Mouse (Mus musculus) cerebellum, postnatal 25 days (tissue): ENCODE measurements around the gene Ppp2r5c.

Experiments
- DNase-seq, 2 experiments: peaks; one replicate each; pipeline ENCODE4 v3.0.0; 2021; ENCODE audit warnings: mixed read lengths in 2 of 2

Ppp2r5c gene

DNA sequence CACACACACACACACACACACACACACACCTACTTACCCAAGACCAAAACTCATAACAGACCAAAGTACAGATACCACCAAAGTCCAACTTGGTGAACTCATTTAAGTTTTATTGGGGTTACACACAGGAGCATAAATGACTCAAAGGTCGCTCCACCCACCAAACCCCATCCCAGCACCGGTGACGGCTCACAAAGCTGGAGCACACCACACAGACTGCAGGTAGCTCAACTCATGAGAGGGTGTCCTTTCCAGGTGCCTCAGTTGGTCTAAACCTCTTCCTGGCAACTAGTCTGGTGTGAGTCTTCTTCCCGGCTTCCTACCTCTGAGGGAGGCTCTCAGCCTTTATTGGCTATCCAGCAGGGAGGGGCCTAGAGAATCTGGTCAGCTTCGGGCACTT lies 2.4 kb upstream of the Ppp2r5c start:
- no peak for DNase-seq

DNA sequence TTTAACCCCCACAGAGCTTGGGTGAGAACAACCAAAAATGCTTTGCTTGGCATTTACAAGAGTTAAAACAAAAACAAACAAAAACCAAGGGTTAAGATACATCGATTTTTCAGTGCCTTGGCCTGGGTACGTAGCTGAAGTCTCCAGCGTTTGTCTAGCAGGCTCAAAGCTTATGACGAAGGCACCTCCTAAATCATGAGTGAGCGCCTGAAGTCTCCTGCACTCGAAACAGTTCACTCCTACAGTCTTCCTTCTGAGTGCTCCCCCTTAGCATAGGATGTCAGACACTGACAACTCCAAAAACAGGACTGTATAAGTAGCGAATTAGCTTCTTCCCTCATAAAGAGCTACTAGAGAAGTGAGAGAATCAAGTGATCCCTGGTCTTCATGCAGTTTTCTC lies 1.1 kb upstream of the Ppp2r5c start:
- DNase-seq: no peak

DNA sequence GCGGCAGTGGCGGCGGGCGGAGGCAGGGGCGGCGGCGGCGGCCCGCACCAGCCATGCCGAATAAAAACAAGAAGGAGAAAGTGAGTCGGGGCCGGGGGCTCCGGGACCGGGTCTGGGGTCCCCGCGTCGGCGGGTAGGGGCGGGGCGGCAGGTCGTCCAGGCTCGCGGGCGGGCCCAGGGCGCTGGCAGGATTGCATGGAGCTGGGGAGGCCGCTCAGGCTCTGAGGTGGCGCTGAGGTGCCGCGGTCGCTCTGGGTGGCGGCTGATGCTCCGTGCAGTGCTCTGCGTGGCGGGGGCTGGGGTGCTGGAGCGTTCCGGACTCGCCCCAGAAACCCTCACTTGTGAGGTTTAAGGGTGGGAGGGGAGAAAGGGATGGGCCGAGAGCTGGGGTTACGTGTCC lies 386 bp downstream of the Ppp2r5c start:
- DNase-seq: peak; percentile 72 to 75

DNA sequence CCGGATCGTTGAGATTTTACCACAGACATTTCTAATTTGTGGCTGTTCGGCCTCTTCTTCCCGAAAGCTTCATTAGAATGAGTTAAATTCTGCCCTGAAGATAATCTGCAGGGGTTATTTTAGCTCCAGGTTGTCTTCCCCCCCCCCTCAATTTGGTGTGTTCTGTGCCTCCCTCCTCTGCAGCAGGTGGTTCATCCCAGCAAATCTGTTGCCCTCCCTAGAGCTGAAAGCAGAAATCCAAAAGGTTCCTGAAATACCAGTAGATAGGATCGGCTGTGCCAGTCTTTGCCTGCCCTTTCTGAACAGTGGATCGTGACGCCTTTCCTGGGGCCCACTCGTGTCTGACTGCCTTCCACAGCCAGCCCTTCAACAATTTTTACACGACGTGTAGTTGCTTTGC lies 1.8 kb downstream of the Ppp2r5c start:
- no peak for DNase-seq

DNA sequence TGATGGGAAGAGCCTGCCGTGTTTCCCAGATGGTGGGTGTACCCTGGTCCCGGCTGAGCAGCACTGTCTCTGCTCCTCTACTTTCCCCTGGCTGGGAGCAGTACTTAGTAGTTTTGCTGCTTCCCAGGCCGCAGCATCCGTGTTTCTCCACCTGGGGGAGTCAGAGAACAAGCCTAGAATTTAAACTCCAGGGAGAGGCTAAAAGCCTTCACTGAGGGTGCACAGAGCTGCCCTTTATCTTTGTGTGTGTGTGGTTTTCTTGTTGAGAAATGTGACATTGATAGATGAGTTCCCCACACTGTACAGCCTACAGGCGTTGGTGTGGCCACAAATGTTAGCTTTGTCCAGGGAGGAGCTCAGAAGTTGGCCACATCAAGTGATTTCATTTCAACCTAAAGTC lies 7.3 kb downstream of the Ppp2r5c start:
- DNase-seq: peak; percentile 79 to 84

DNA sequence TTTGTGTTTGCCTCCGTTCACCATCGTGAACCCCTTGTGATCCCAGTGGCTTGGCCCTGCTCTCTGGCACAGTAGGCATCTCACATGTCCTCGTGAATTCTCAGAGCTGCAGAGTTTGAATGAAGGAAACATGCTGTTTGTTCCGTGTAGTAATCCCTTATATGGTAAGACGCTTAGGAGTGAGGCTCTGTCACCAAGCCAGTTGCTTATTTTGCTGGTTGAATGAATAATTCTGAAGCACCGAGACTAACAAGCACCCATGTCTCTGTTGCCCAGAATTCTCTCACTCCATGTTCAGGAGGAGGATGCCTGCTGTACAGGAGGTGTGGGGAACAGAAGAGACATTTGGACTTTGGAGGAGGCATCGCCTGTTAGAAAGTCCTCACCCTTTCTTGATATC lies 9.1 kb downstream of the Ppp2r5c start:
- no peak for DNase-seq

DNA sequence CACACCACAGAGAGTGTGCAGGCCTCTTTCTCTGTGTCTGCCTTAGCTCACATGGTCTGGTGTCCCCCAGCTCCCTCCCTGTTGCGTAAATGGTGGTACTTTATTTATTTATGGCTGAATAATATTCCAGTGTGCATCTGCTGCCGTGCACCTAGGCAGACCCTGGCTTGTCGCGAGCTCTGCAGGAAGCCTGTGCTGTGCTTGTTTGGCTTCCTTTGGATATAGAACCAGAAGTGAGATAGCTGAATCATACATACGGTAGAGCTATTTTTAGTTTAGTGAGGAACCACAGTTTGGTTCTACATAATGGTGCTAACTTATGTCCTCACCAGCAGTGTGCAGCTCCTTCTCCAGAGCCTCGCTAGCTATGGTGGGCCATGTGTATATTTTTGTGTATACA lies 11.7 kb downstream of the Ppp2r5c start:
- no peak for DNase-seq

DNA sequence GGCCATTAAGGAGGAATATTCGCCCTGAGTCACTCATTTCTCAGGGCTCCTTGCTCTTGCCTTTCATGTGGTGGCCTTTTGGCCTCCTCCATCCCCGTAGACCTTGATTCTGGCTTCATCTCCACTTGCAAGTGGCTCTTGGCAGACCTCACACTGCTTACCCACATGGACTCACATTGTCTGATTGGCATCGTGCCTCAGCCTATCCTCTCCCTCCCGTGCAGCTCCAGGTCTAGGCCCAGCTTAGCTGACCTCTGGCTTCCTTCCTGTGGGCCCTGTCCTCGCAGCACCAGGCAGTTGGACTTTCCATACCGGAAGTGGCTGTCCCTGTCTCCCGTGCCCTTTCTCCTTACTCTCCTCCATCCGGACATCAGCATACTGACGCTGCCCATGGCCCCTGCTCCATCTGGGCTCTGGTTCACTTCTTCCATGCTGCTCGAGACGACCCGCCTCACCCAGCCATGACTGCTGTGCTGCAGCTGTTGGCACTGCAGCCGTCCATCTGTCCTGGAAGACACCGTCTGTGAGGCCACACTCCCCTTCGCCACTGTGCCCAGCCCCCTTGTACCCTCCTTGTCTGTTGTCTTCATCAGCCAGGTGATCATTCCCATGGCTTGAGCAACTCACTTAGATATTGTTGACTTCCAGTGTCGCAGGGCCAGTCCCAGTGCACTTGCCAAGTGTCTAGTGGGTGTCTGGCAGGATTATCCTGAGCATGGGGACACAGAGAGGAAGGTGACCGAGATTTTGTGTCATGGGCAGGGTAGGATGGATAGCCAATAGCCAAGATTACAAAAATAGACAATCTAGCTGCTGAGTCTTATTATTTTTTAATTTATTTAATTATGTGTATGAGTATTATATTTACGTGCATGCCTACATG lies 13.7 kb downstream of the Ppp2r5c start:
- peak; percentile 82 to 86 for DNase-seq

DNA sequence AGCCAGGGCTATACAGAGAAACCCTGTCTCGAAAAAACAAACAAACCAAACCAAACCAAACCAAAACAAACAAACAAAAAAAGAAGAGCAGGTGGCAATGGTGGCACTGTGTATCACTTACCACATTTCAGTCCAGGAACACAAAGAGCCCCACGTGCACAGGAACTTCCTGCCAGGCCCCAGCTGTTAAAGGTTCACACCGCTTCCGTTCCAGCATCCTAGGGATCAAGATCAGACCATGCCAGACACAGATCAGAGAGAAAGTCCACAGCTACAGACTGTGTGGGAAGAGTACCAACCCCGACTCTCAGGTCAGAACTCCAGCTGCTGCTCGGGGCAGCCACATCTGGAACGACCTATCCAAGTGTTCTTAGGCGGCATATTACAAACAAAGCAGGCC lies 16.8 kb downstream of the Ppp2r5c start:
- no peak for DNase-seq

DNA sequence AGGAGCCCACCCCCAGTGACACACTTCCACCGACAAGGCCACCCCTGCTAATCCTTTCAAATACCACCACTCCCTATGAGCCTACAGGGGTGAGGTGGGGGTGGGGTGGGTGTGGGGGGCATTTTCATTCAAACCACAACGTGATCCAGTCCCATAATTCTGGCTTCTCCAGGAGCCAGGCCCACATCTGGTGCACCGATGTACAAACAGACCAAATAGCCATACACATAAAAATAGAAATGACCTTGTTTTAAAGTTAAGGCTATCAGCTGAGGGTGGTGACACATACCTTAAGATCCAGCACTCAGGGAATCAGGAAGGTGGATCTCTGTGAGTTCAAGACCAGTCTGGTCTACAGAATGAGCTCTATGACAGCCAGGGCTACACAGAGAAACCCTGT lies 24.5 kb downstream of the Ppp2r5c start:
- DNase-seq: no peak

DNA sequence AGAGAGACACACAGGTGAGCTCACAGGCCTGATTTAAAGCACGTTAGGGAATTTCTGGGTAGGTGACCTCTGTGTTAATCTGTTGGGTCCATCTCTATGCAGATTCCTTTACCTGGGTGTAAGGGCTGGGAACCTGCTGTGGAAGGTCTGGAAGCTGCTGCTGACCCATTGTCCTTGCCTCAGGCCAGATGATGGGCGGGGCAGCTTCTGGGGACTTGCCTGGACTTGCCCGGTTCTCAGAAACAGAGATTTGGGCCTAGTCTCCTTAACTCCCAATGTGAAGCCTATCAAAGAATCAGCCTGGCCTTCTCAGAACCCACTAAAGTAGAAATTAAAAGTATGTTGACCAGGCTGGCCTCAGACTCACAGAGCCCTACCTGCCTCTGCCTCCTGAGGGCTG lies 25.3 kb downstream of the Ppp2r5c start:
- DNase-seq: no peak

DNA sequence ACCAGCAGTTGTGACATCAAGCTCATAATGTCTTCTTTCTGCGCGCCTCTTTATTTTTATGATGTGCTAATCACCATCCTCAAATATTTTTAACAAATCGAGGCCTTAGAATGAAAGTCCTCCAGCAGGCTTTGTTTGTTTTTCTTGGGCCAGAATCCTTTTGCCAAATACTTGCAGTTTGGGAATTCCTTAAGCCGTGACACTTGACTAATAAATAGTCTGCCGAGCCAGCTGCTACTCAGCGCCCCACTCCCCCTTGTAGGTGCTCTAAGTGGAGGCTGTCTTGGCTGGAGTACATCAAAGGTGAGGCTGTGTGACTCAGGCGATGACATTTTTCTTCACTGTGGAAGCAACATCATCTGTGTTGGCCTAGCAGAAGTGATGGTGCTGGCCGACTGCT lies 27.6 kb downstream of the Ppp2r5c start:
- DNase-seq: no peak

DNA sequence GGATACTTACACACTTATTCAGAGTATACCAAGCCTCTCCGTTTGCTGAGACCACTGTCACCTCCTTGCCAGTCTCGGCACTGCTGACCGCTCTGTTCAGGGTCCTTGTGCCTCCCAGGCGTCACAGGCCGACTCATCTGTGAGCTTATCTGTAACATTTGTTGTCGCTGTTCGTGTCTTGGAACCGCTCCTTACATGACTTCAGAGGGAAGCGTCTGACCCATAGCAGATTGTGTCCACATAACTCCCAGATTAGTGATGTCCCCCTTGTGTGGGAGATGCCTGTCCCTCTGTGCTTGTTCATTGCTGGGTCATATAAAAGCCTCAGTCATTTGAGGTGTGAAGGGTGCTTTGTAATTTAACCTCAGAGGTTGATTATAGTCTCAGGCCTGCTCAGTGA lies 29.6 kb downstream of the Ppp2r5c start:
- no peak for DNase-seq

DNA sequence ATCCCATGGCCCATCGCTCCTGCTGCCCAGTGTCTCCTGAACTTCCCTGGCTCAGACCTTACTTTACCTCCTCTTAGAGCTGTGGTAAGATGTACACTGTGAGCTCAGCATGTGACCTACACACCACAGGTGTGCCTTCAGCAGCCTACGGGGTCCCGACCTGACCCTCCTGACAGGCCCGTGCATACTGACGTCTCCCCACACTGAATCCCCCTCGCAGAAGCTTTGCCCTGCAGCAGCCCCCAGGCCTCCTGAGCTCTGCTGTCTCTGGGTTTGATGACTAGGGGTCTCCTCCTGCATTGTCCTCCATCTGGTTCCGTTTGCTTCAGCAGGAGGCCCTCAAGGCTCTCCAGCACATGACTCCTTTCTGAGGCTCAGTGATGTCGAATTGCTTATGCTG lies 31.0 kb downstream of the Ppp2r5c start:
- DNase-seq: no peak

DNA sequence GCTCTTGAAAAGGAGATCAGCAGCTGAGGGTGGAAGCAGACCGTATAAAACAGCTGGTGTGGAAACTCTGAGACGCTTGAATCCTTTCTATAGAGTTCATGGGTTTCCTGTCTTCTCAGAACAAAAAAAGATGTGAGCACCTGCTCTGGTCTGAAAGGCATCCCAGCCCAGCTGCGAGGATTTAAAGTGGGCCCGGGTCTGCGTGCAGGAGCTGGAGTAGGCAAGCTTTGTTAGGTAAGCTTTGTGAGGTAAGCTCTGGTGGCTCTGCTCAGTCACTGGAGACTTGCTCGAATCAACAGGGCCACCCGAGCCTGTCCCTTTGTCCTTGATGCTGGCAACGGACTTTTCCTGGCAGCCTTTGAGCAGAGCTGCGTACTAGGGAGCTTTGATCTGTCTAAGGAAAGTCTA lies 31.7 kb downstream of the Ppp2r5c start:
- DNase-seq: no peak

DNA sequence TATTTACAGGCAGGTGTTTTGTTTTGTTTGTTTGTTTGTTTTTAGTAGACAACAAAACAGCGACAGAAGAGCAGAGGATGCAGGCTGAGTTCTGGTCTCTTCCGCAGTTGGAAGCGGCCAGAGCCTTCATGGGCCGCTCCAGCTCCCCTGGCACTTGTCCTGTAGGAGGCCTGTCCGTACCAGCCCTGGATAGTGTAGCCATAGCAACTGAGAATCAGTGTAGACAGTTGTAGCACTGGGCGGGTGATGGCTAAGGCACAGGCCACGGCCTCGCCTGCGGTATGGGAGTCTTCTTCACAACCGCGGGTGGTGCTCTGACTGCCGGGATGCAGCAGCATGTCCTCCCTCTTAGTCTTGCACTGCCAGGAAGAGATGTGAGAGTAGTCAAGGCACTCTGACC lies 32.3 kb downstream of the Ppp2r5c start:
- no peak for DNase-seq

DNA sequence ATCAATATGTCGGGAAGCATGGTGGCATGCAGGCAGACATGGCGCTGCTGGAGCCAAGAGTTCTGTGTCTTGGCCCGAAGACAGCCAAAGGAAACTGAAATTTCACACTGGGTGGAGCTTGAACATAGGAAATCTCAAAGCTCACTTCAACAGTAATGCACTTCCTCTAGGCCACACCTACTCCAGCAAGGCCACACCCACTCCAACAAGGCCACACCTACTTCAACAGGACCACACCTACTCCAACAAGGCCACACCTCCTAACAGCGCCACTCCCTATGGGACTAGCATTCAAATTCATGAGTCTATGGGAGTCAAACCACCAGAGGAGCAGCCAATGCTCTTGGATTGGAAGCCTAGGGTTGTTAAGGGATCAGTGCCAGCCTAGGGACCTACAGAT lies 33.8 kb downstream of the Ppp2r5c start:
- DNase-seq: no peak

DNA sequence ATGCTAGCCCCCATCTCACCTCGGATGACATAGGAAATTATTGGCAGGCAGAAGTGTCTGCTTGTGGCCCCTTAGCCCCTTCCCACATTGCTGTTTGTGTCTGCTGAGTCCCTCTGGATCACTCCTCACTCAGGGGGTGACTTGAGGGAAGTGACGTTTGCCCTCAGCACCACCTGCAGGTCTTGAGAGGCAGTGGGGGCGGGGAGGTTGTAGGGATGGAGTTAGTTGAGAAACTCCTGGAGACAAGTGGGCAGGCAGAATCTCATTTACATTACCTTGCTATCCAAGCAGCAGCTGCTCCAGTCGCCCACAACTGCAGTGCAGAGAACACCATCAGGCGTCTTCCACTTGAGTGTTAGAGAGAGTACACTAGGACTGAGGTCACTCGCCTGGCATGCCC lies 36.8 kb downstream of the Ppp2r5c start:
- DNase-seq: no peak

DNA sequence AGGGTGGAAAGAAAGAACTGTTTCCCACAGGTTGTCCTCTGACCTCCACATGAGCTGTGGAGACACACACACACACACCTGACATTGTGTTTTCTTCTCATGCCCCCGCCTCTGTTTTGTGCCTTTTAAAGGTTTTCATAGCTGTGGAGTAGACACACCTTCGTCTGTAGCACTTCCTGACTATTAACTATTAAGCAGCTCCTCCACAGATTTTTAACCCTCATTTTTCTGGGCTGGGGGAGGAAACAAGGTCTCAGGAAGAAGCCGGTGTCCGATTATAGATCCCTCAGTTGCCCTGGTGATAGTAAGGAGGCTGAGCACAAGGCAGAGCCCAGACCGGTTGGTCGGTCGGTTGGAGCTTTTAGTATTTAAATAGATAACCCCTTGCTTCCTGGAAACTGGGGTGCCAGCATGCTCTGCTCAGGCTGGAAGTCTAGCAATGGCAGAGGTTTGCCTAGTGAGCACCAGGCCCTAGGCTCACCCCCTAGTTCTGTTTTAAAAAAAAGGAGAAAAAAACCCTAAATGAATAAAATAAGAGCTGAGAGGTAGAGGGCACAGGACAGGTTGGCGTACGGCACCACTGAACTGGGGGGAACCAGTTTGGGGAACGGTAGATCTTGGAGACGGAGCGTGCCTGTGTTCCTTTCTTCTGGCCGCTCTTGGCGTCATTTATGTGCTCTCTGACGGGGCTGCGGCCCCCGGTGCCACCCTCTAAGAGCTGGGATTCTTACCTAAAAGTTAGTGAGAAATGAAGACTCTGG lies 38.1 kb downstream of the Ppp2r5c start:
- DNase-seq: no peak

DNA sequence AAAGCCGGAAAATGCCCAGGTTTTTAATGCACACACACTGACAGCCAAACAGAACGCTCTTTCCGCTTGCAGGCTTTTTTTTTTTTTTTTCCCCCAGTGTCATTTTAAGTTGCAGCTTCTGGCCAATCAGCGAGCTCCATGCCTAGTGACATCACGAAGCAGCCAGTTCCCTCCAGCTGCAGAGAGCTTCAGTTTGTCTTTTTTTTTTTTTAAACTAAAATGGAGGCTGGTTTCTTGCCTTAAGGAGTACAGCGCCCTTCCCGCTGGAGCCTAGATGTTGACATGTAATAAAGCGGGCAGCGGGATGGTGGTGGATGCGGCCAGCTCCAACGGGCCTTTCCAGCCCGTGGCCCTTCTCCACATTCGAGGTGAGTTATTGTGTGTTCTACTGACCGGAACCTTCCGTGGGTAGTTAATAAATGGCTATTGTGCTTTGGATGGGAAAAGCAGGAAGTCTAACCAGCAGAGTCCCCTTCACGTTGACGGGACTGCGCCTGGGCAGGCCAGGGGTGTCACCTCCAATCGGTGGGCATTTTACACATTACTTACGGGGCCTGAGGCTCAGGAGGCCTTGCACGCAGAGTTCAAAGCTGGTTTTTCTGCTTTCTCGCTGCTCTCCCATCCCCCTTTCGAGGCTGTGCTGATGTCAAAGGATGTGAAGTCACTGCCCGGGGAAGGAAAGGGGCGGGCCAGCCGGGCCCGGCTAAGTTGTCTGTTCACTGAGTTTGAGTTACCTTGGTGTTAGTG lies 38.8 kb downstream of the Ppp2r5c start:
- DNase-seq: peak; percentile 72 to 76

DNA sequence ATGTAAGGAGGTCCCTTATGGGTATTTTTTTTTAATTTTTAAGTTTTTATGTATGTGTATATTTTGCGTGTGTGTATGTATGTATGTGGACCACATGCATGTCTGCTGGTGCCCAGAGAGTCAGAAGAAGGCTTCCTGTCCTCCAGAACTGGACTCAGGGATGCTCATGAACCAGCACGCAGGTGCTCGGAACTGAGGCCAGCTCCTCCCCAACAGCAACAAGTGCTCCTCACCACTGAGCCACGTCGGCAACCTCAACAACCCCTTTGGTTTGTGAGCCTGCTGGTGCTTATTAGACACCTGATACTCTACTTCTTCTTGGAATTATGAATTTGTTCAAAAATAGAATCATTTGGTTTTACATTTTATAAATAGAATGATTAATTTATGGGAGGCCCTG lies 39.9 kb downstream of the Ppp2r5c start:
- no peak for DNase-seq

DNA sequence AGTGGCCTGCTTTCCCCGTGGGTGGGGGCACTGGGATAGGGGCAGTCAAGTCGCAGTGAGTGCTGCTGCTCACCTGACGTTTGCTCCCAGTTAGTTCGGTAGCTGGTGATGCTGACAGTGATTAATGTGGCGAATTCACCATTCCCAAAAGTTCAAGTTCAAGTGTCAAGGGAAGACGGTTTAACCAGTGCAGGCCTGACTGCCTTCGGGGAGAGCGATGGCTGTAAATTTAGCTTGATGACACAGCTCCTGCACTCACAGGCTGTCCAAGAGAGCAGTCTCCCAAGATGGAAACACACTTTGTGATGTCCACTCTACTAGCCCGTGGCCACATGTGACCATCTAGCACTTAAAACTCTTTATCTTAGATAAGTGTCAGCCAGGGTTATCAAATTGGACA lies 41.1 kb downstream of the Ppp2r5c start:
- DNase-seq: no peak

DNA sequence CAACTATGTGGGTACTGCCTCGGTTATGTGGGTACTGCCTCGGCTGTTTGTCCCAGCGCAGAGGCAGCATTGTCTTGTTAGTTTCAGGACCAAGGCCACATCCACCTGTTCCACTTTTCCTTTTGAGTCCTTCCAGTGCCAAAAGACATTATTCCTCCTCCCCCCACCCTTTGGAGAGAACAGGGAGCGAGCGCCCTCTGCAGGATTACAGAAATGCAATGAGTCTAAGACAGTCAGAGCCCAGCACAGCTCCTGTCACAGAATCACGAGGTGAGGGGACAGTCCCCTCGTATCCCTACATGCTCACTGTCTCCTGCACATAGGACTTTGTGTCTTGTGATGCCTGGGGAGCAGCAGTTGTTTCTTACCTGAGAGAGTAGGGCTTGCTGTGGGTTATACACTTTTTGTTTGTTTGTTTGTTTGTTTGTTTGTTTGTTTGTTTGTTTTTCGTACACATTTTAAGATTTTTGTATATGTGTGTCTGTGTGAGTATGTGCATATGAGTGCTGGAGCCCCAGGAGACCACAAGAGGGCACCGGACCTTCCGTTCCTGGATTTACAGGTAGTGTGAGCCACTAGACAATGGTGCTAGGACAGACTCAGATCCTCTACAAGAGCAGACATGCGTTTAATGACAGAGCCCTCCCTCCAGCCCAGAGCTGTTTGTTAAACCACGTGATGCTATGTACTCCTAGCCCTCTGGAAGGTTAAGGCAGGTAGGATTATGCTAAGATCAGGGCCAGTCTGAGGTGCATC lies 43.2 kb downstream of the Ppp2r5c start:
- DNase-seq: no peak
